ENCODE assay signal across 7 mouse cellular contexts in genomic region chr19:24871037-24871635, GRCm38 (mm10). TPM values are rescaled to one million over a fixed set of nuclear protein-coding genes. Genes with fewer than 3 reads are reported as not detected.
A peak's percentile ranks its signal among the peaks of the same experiment; 100 is the strongest.
DNase-seq lines count a peak whose midpoint lies in the region; ATAC-seq and TF ChIP-seq lines count a peak whose summit lies in the region.

No protein-coding gene starts in this region.

- H3K27me3 ChIP-seq in heart, adult 2 months (ENCODE audit: control insufficient read depth, insufficient read depth, low read length), result no peaks in the 10 kb centered on the region
- H3K27me3 ChIP-seq in limb, embryonic 12.5 days, result 0 out of 2 replicates have a peak, but pooled peaks cover 13% of the 10 kb centered on the region
- H3K27me3 ChIP-seq in midbrain, postnatal 0 days (ENCODE audit: insufficient read depth, low read length), result 0 out of 2 replicates have a peak, but pooled peaks cover 3% of the 10 kb centered on the region
- no peaks in the 10 kb centered on the region for H3K27me3 ChIP-seq in splenic B cell, adult 2 months (ENCODE audit: control insufficient read depth, insufficient read depth, low read length, poor library complexity, severe bottlenecking)

- peak; percentile 83 for DNase-seq in adrenal gland, postnatal 14 days
- DNase-seq in embryo, embryonic 10.5 days (ENCODE audit: low spot score), result peak; percentile 92
- peak; percentile 49 to 79 for DNase-seq in heart, adult 2 months
- DNase-seq in kidney, adult 8-10 months, result peak; percentile 14 to 56
- DNase-seq in midbrain, postnatal 0 days (ENCODE audit: low spot score), result peak; percentile 83
- peak; percentile 84 for DNase-seq in splenic B cell, adult 2 months (ENCODE audit: low read depth, low spot score)

- WGBS in heart, adult 2 months, result 13% methylated on average over 18 of the region's 18 CpGs
- 18% methylated on average over 18 of the region's 18 CpGs for WGBS in limb, embryonic 12.5 days
- WGBS in midbrain, postnatal 0 days, result 15% methylated on average over 18 of the region's 18 CpGs

- ATAC-seq in limb, embryonic 12.5 days (ENCODE audit: insufficient number of reproducible peaks, insufficient read depth, low FRiP score, low TSS enrichment, low read depth), result peak; percentile 20; the same call in 1 of the 2 replicates
- peak; percentile 54 for ATAC-seq in midbrain, postnatal 0 days (ENCODE audit: low FRiP score)

- H3K27ac ChIP-seq in heart, adult 2 months, result no peak overlapping the region
- no peak overlapping the region for H3K27ac ChIP-seq in limb, embryonic 12.5 days
- H3K27ac ChIP-seq in midbrain, postnatal 0 days (ENCODE audit: low read depth, low read length), result no peak overlapping the region

- no peaks in the 10 kb centered on the region for H3K9me3 ChIP-seq in limb, embryonic 12.5 days
- no peaks in the 10 kb centered on the region for H3K9me3 ChIP-seq in midbrain, postnatal 0 days (ENCODE audit: low read length)

- intact Hi-C loops in heart, adult 2 months (cut with DNase I), result loop anchor here (1.0 to 5.0 kb wide), 4 partner anchors 49 to 569 kb away; no protein-coding TSS in a partner anchor

- H3K4me1 ChIP-seq in heart, adult 2 months (ENCODE audit: control insufficient read depth, insufficient read depth, low read length), result no peaks in the 10 kb centered on the region
- peaks cover 10% of the 10 kb centered on the region; the same call in 1 of the 2 replicates for H3K4me1 ChIP-seq in limb, embryonic 12.5 days (replicated peaks)
- H3K4me1 ChIP-seq in midbrain, postnatal 0 days (ENCODE audit: insufficient read depth, low read length), result no peaks in the 10 kb centered on the region

- H3K4me2 ChIP-seq in limb, embryonic 12.5 days, result peak overlapping the region; percentile 58
- peak overlapping the region; percentile 59 for H3K4me2 ChIP-seq in midbrain, postnatal 0 days (ENCODE audit: low read depth, low read length, poor library complexity, severe bottlenecking)

- H3K36me3 ChIP-seq in heart, adult 2 months (ENCODE audit: control insufficient read depth, insufficient read depth, low read length), result no peaks in the 10 kb centered on the region
- H3K36me3 ChIP-seq in limb, embryonic 12.5 days, result no peaks in the 10 kb centered on the region
- no peaks in the 10 kb centered on the region for H3K36me3 ChIP-seq in midbrain, postnatal 0 days (ENCODE audit: insufficient read depth, low read length)
- no peaks in the 10 kb centered on the region for H3K36me3 ChIP-seq in splenic B cell, adult 2 months (ENCODE audit: control insufficient read depth, insufficient read depth, low read length, poor library complexity, severe bottlenecking)

- H3K4me3 ChIP-seq in heart, adult 2 months, result no peak overlapping the region
- peak overlapping the region; percentile 36 for H3K4me3 ChIP-seq in limb, embryonic 12.5 days (replicated peaks)
- peak overlapping the region; percentile 28; the same call in 1 of the 2 replicates for H3K4me3 ChIP-seq in midbrain, postnatal 0 days (ENCODE audit: low read depth, low read length)

- H3K9ac ChIP-seq in heart, adult 2 months (ENCODE audit: low read depth, low read length), result no peak overlapping the region
- H3K9ac ChIP-seq in limb, embryonic 12.5 days (replicated peaks), result no peak overlapping the region; the same call in 1 of the 2 replicates
- no peak overlapping the region for H3K9ac ChIP-seq in midbrain, postnatal 0 days (replicated peaks; ENCODE audit: low read length, poor library complexity, severe bottlenecking)

- TF ChIP-seq EP300 in heart, adult 2 months (IDR thresholded peaks at IDR 0.05; ENCODE audit: insufficient read depth, low read depth, low read length), result peak; percentile 81

- no peaks in the 10 kb centered on the region for H3K79me2 ChIP-seq in heart, adult 2 months (replicated peaks; ENCODE audit: control insufficient read depth, insufficient read depth, low read length)

- TF ChIP-seq CTCF in heart, adult 2 months (IDR thresholded peaks at IDR 0.05), result peak; percentile 99
- TF ChIP-seq CTCF in midbrain, postnatal 0 days (IDR thresholded peaks at IDR 0.05), result peak; percentile 99

- TF ChIP-seq POLR2A in heart, adult 2 months (IDR thresholded peaks at IDR 0.05; ENCODE audit: insufficient read depth, low read depth, low read length), result no peak

RNA-seq across cellular contexts. Expression of gene Gm10053, which starts 4.3 kb away (rescaled TPM):
- 547 and 580 TPM in 2 replicates for total RNA-seq in adrenal gland, postnatal 14 days (2021)
- total RNA-seq in heart, adult 2 months (2021), result 100 to 1,000 TPM; 930 to 977 TPM
- 215 and 395 TPM in 2 replicates for polyA plus RNA-seq in heart, adult 2 months (2012; rRNA removed)
- polyA plus RNA-seq in limb, embryonic 12.5 days (2016; fragmentation: Nextera tagmentation; extraction: Ambion mirVana), result 218 and 220 TPM in 2 replicates
- total RNA-seq in midbrain, postnatal 0 days (2014; rRNA removed), result 35.6 and 54.8 TPM in 2 replicates
- 302 and 326 TPM in 2 replicates for polyA plus RNA-seq in midbrain, postnatal 0 days (2015; fragmentation: Nextera tagmentation; extraction: Ambion mirVana)

RNA-seq across cellular contexts. Expression of gene Pgm5, which starts 9.5 kb away (rescaled TPM):
- total RNA-seq in adrenal gland, postnatal 14 days (2021), result 60.3 and 68.5 TPM in 2 replicates
- 100 to 1,000 TPM in 1 of 2 experiments, 10 to 100 TPM in 1; 93.8 to 103 TPM for total RNA-seq in heart, adult 2 months (2021)
- 48.6 and 95.9 TPM in 2 replicates for polyA plus RNA-seq in heart, adult 2 months (2012; rRNA removed)
- polyA plus RNA-seq in limb, embryonic 12.5 days (2016; fragmentation: Nextera tagmentation; extraction: Ambion mirVana), result 2.4 and 2.6 TPM in 2 replicates
- 11.7 TPM in 2 replicates for total RNA-seq in midbrain, postnatal 0 days (2014; rRNA removed)
- 0.53 and 0.57 TPM in 2 replicates for polyA plus RNA-seq in midbrain, postnatal 0 days (2015; fragmentation: Nextera tagmentation; extraction: Ambion mirVana)

RNA-seq across cellular contexts. Expression of gene Foxd4, which starts 29.9 kb away (rescaled TPM):
- total RNA-seq in adrenal gland, postnatal 14 days (2021), result not detected in 2 replicates
- not detected for total RNA-seq in heart, adult 2 months (2021)
- polyA plus RNA-seq in heart, adult 2 months (2012; rRNA removed), result not detected in 2 replicates
- polyA plus RNA-seq in limb, embryonic 12.5 days (2016; fragmentation: Nextera tagmentation; extraction: Ambion mirVana), result not detected in 2 replicates
- total RNA-seq in midbrain, postnatal 0 days (2014; rRNA removed), result not detected in 2 replicates
- polyA plus RNA-seq in midbrain, postnatal 0 days (2015; fragmentation: Nextera tagmentation; extraction: Ambion mirVana), result not detected in 2 replicates

Comparison
In these comparisons a context has a peak if more than half of its experiments do, and no peak if none do; other contexts are left out.
1. DNase-seq: peak in every context shown above with its lines; median percentile 92 in embryo, embryonic 10.5 days; 84 in splenic B cell, adult 2 months; 83 in adrenal gland, postnatal 14 days; 83 in midbrain, postnatal 0 days; 64 in heart, adult 2 months; 35 in kidney, adult 8-10 months.